Mouse (Mus musculus): ENCODE measurements around the gene Tagln2.

The Tagln2 gene

DNA sequence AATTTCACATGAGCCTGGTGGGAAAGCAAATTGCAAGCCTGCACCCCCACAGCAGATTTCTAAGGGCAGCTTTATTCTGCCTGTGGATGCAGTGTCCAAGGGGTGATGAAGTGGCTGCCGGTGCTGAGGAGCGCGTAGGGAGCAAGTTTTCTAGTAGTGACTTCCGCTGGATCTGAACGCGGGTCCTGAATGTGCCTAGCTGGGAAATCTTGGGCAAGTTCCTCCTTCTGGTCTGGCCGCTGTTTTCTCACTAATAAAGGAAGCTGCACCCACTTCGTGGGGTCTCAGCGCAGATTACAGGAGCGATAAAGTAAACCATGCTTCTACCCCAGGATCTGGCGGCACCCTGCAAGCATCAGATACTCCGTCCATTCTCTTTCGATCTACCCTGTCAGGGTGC lies 18.7 kb upstream of the Tagln2 start:
- DNase-seq (ENCODE audit: low read depth in 2 of 2, low spot score in 2 of 2): no peak

DNA sequence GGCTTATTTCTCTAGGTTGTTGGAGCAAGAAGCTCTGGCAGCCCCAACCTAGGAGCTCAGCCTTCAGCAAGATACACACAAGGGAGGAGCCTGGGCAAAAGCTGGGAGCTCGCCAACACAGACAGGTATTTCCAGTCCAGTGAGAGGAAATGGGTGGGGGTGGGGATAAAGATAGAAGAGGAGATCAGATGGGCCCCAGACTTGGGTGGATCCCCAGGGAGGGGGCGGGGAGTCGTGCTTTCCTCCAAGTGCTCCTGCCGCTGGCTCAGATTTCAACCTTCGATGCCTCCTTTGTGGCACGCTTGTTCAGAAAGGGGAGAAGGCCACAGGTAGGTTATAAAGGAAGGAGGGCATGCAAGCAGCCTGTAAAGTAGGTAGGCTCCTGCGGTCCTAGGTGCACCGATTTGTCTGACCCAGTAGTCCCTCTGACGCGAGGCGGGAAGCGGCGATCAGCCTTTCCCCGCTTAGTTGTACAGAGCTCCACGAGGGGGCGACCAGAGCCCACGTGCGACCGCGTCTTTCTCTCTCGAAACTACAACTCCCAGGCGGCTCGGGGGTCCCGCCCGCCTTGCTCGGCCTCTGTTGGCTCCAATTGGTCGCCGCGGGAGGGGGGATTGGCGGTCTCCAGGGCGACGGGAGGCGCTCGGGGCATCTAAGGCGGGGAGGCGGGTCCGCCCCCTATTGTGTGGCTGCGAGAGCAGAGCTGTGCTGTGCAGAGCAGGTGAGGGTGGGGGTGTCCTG lies 18.1 kb upstream of the Tagln2 start, which contains the start of gene Igsf9:
Igsf9 (plus strand) TSS at position 249 of the 741 bp plus-strand sequence.
- DNase-seq (ENCODE audit: low read depth in 2 of 2, low spot score in 2 of 2): peak; percentile 90 to 92

DNA sequence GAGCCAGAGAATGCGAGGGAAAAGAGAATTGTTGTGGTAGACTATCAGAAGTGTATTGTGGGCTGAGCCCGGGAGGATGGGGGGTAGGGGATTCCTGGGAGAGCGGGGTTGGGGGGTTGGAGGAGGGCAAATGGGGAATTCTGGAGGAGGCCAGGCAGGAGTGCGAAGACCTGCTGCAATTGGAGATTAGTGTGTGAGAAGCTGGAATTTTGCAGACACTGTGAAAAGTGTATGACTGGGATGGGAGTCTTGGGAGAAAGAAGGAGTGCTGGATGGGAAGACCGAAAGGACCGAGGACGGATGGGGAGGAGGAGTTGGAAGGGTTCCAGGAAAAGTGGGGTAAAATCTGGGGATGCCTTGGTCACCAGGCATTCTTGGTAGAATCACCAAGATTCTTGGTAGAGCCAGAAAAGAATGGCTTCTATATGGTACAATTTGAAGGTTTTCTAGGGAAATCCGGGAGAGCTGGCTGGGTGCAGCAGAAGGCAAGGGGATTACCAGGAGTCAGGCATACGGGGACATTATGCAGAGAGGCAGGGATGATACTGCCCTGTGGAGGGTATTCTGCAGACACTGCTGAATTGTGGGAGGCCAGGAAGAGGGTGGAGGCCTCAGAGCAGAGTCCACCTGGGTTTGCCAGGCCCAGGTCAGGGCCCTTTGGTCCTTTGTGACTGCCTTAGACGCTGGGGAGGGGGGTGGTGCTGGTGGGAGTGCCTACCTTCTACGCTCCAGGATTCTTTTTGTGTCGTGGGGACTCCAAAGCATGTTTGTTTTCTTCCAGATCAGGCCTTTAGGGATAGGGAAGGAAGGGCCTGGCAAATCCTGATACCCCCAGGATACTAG lies 17.1 kb upstream of the Tagln2 start:
- no peak for DNase-seq (ENCODE audit: low read depth in 2 of 2, low spot score in 2 of 2)

DNA sequence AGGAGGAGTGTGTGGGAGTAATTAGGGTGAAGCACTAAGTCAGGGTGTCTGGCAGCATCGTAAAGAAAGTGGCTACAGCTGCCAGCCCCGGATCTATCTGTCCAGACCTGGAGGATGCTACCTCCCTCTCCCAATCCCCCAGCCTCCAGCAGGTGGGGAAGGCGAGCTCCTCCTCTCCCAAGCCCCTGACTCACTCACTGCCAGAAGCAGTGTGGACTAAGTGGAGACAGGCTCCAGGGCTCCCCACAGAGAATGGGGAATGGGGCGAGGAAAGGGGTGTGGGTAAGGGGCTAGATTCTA lies 16.5 kb upstream of the Tagln2 start:
- DNase-seq (ENCODE audit: low read depth in 2 of 2, low spot score in 2 of 2): no peak

DNA sequence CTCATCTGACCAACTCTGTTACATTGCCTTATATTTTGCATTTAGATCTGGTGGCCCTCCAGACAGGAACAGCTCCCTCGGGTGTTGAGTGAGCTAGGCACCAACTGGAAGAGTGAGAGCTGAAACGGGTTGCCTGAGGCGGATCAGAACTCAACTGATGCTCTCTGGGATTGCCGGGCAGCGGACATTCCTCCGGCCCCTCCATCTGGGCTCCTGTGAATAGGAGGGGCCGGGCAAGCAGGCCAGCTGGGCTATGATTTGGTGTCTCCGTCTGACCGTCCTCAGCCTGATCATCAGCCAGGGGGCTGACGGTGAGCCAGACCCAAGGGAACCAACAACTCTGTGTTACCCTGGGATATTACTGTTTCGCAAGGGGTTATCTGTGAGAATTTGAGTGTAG lies 15.6 kb upstream of the Tagln2 start:
- no peak for DNase-seq (ENCODE audit: low read depth in 2 of 2, low spot score in 2 of 2)

DNA sequence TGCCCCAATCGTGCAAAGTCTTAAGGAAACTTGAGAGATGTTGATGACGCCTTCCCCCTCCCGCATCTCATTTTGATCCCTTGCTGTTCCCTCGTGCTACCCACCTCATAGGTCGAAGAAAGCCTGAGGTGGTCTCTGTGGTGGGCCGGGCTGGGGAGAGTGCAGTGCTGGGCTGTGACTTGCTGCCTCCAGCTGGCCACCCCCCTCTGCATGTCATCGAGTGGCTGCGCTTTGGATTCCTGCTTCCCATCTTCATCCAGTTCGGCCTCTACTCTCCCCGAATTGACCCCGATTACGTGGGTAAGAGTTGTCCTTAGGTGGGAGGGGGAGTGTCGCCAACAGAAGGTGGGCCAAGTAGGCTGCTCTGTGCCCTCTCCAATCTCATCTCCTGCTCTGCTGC lies 15.2 kb upstream of the Tagln2 start:
- DNase-seq (ENCODE audit: low read depth in 2 of 2, low spot score in 2 of 2): no peak

DNA sequence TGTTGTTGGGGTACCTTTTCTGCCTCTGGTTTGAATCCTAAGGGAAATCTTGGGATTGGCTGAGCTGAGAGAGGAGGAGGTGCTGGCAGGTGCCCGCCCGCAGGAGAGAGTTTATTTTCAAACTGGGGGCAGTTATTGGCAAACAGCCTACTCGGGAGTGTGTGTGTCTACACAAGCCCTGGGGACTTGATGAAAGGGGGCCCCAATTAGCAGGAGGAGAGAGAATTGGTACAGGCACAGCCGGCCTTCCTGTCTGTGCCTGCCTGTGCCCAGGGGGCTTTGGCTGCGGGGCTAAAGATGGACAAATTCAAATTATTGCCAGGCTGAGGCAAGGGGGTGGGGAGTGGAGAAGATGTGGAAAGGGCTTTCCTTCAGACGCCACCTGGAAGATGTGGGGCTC lies 14.0 kb upstream of the Tagln2 start:
- no peak for DNase-seq (ENCODE audit: low read depth in 2 of 2, low spot score in 2 of 2)

DNA sequence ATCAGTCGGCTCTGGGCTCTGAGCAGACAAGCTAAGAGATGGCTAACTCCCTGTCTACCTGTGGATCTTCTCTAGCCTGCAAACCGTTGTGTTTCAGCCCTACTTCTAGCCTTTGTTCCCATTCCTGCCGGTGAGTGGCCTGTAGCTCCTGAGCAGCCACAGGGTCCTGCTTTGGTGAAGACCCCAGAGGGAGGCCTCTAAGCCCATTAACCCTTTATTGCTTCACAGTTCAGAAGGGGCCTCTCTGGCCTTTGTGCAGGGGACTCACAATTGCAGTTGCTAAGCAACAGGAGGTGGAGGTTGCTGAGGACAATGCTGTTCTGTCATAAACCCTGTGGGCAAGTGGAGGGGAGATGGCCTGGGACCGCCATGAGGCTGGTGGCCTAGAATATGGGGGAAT lies 13.6 kb upstream of the Tagln2 start:
- no peak for DNase-seq (ENCODE audit: low read depth in 2 of 2, low spot score in 2 of 2)

DNA sequence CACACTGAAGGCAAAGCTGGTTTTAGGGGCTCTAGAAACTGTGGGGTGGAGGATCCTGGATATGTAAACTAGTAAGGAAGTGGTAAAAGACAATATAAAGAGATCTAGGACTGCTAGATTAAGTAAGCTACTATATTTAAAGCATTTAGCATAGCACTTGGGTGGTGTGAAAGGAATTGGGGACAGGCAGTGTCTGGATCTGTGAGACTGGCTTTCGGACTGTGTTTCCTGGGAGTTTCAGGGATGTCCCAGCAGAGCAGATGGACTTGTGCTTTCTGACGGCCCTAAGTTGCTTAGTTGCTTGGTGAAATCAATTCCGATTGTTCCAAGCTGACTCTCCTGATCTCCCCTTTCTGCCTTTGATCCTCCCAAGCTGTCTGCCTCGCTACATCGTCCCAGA lies 13.2 kb upstream of the Tagln2 start:
- DNase-seq (ENCODE audit: low read depth in 2 of 2, low spot score in 2 of 2): no peak

DNA sequence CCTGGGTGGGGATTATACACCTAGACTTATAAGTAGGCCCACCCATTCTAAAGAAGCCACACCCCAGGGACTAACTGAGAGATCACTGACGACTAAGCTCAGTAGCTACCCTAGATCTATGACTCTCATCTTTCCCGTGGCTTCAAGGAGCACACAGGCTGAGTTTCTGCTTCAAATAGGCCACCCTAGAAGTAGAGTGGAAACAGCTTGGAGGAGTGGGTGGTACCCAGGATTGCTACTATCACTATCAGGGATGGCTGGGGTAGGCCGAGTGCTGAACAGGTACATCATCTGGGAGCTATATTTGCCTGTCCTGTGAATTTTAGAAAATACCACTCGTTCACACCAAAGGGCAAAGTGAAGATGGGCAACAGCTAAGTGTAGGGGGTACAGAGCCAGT lies 12.0 kb upstream of the Tagln2 start:
- DNase-seq (ENCODE audit: low read depth in 2 of 2, low spot score in 2 of 2): no peak

DNA sequence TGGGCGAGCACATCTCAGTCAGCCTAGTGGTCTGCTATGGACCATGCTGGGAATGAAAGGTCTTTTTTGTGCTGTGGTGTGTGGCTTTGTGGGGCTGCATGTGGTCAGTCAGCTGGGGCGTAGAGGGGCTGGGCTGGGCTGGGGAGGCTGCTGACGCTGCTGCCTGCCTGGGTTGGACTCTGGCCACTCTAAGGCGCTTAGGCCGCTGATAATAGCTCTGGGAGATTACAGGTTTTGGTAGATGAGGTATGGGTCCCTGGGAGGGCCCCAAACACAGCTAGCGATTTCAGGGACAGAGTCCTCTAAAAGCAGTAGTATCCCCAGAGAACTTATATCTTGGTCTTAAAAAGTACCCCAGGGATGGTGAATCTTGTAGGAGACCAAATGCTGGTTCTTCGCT lies 11.0 kb upstream of the Tagln2 start:
- DNase-seq (ENCODE audit: low read depth in 2 of 2, low spot score in 2 of 2): no peak

DNA sequence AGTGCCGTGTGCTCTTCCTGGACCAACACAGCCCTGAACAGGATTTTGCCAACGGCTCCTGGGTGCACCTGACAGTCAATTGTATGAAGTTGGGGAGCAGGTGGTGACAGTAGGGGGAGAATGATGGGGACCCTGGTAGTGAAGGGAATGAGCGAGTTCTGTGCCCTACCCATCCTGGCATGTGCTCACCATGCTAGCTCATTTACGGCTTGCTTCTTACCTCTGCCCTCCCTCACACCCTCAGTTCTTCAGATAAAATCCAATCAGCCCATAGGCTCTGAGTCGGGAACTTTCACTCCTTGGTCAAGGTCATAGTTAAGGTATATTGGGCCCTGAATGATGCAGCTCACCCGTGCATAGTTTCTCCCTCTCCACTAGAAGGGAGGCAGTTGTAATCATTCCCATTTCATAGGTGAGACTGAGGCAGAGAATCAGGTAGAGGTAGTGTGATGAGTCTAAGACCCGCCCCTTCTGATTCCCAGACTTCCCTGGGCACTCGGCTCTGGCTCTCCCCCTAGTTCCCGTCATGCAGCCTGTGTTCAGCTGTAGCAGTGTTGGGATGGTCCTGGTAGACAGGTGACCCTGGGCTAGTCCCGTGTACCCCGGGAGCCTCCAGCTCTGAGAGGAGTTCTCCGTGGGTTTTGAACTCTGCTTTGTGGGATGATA lies 10.1 kb upstream of the Tagln2 start:
- no peak for DNase-seq (ENCODE audit: low read depth in 2 of 2, low spot score in 2 of 2)

DNA sequence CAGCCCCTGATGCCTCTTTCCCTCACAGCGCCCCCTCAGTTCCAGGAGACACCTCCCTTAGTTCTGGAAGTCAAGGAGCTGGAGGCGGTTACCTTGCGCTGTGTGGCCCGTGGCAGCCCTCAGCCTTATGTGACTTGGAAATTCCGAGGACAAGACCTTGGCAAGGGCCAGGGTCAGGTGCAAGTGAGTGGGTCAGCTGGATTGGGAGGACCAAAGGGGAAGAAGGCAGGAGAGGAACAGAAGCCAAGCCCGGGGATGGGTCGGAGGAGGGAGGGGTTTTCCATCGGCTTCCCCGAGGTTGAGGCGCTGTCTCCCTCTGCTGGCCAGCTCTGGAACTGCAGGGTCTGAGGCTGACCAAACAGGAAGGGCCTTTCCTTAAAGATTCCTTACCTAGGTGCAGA lies 9.6 kb upstream of the Tagln2 start:
- DNase-seq (ENCODE audit: low read depth in 2 of 2, low spot score in 2 of 2): peak; percentile 77 to 80

DNA sequence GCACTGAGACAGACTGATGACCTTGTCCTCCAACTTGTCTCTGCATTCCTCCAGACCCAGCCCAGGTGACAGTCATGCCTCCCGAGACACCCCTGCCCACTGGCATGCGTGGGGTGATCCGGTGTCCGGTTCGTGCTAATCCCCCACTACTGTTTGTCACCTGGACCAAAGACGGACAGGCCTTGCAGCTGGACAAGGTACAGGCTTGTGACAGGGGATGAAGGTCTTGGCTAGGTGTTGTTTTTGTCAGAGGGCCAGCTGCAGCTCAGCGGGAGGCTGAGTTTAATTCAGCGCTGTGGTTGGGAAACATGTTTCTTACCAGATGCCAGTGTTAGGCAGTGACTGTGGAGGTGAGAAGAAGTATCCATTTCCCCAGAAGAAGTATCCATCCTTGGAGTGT lies 7.8 kb upstream of the Tagln2 start:
- no peak for DNase-seq (ENCODE audit: low read depth in 2 of 2, low spot score in 2 of 2)

DNA sequence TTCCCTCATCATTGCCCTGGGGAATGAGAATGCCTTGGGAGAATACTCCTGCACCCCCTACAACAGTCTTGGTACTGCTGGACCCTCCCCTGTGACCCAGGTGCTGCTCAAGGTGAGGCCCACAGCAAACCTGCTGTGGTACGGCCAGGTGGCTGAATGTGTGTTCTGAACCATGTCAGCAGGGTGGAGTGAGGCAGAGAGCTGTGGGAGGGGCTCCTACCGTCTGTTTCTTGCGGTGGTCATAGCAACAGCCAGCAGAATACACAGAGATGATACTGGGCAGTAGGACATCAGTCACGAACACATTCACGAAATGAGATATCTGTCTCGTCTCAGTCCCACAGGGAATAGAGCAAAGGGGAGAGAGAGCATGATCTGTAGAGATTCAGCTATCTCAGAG lies 6.3 kb upstream of the Tagln2 start:
- DNase-seq (ENCODE audit: low read depth in 2 of 2, low spot score in 2 of 2): no peak

DNA sequence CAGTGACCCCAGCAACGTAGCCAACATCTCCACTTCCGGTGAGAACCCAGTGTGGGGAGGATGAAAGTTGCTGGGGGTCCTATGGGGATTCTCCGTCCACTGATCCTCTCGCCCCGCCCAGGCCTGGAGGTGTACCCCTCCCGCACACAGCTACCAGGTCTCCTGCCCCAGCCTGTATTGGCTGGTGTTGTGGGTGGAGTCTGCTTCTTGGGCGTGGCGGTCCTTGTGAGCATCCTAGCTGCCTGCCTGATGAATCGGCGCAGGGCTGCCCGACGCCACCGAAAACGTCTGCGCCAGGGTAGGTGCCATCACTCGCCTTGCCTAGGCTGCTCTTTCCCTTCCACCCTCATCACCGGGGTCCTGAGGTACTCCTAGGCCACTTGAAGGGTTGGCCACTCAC lies 3.8 kb upstream of the Tagln2 start:
- no peak for DNase-seq (ENCODE audit: low read depth in 2 of 2, low spot score in 2 of 2)

DNA sequence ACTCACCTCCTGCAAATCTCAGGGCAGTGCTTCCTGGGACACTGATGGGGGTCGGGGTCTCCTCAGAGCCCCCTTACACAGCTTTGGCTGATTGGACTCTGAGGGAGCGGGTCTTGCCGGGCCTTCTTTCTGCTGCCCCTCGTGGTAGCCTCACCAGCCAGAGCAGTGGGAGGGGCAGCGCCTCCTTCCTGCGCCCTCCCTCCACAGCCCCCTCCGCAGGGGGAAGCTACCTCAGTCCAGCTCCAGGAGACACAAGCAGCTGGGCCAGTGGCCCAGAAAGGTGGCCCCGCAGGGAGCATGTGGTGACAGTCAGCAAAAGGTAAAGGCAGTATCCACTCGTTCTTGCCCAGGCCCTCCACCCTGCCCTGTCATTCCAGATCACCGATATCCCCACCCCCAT lies 2.4 kb upstream of the Tagln2 start:
- DNase-seq (ENCODE audit: low read depth in 2 of 2, low spot score in 2 of 2): no peak

DNA sequence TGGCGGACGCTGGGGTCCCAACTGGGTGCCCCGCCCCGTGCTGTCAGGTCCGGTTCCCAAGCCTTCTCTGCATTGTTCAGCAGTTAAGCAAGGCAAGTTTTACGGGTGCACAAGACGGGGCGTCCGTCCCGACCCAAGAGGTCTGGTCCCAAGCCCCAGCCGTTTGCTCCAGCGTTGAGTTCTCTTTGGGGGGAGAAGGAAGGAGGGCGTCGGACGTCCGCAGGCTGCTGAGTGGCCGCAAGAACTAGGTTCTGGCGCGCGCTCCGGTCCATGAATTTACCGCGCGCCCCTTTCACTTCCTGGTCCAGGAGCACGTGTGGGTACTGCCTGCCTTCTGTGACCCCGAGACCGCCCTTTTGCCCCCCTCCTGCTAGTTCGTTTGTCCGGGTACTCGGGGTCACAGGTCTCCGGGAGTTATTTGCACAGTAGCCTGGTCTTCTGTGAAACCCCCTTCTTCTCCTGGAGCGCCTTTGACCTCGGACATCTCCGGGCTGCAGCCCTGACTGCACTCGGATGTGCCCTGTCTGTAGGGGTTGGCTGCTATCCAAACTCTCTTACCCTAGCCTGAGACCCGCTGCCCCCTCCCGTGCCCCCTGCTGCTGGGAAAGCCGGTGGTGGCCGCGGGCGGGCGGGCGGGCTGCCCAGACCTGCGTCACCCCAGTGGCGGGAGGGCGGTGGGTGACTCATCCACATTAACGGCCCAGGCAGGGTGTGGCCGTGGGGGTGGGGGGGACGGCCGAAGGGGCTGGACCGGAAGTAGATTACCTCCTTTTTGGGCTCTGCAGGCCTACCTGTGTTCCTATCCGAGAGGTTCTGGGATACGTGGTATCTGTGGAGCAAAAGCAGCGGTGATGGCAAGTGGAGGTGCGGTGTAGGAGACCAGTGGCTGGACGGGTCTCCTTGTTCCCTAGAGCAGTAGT lies 864 bp downstream of the Tagln2 start:
- peak in 1 of 2 experiments; percentile 9 for DNase-seq (ENCODE audit: low read depth in 2 of 2, low spot score in 2 of 2)

DNA sequence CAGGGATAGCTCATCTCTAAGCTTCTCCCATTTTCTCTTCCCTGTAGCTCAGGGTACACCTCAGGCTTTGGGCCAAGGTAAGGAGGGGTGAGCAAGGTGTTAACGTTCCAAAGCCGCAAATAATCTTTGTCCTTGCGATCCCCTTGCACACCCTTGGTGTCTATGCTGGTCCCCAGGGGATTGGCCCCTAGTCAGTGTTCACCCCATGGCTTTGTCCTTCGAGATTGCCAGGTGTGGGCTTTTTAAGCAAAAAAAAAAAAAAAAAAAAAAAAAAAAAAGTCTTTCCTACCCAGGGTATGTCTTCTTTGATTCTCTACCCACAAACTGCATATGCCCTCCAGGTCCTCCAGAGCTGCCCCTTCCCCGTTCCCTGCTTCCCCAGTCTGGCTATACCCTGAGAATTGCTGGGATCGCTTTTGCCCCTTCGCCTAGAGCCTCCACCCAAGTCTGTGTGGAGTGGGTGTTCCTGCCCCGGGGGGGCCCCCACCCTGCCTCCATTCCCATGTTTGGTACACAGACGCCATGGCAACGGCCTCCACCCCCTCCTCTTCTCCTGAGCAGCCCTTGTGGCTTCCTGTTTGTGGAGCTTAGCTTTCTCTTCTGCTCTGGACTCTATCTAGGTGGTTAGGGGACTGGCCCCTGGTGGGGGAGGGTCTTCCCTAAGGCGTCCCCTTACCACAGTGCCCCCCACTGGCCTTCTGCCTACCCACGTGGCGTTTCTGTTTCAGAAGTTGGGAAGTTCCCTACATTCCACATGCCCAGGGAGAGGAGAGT lies 1.7 kb downstream of the Tagln2 start:
- DNase-seq (ENCODE audit: low read depth in 2 of 2, low spot score in 2 of 2): peak; percentile 64 to 68
